Mouse (Mus musculus): Measurements from ENCODE around the gene Cyp8b1. TPM values are rescaled to one million over a fixed set of nuclear protein-coding genes. Genes with fewer than 3 reads are reported as not detected.

Cyp8b1 gene
- total and polyA plus RNA-seq, 3 experiments: not detected

DNA sequence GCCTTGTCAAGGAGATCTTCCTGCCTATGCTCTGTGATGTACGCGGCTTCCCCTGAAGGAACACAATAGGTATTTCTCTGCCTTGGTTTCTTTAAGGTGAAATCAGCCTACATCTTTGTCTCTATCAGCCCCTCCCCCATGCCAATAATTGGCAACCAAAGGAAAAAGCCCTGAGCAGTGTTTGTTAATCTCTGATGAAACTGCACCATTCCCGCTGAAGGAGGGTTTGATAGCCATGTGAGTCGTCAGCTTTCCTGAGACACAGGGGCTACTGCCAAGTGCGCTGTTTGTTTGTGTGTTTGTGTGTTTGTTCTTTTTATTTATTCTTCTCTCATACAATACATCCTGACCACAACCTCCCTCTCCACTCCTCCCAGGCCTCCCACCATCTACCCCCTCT is 7.8 kb upstream of the Cyp8b1 start:
- H3K4me1 ChIP-seq (ENCODE audit: control insufficient read depth in 1 of 2, insufficient read depth in 2 of 2, low read length in 2 of 2): 0 out of 4 replicates have a peak, but pooled peaks cover 0 to 4% of the 10 kb centered on the region in 2 experiments
- H3K79me2 ChIP-seq (ENCODE audit: control insufficient read depth, insufficient read depth, low read length, poor library complexity): no peaks in the 10 kb centered on the region
- H3K27me3 ChIP-seq (ENCODE audit: control insufficient read depth in 1 of 2, insufficient read depth in 2 of 2, low read length in 2 of 2): peaks cover 0 to 2% of the 10 kb centered on the region in 2 experiments; a peak in 1 of 4 replicates
- TF ChIP-seq MAX (IDR thresholded peaks at IDR 0.05; ENCODE audit: low read length): no peak
- no peak for TF ChIP-seq KAT2A (conservative IDR thresholded peaks at IDR 0.05; ENCODE audit: low read depth, low read length)
- TF ChIP-seq MXI1 (IDR thresholded peaks at IDR 0.05; ENCODE audit: low read depth, low read length): no peak
- no peak for TF ChIP-seq MAFK (IDR thresholded peaks at IDR 0.05; ENCODE audit: borderline replicate concordance, low read depth, low read length)
- TF ChIP-seq BHLHE40 (IDR thresholded peaks at IDR 0.05; ENCODE audit: borderline replicate concordance, low read depth, low read length): no peak
- TF ChIP-seq GATA1 (IDR thresholded peaks at IDR 0.05; ENCODE audit: low read depth, low read length): no peak
- no peak for TF ChIP-seq ZMIZ1 (IDR thresholded peaks at IDR 0.05; ENCODE audit: low read depth, low read length)
- no peak for TF ChIP-seq E2F4 (IDR thresholded peaks at IDR 0.05; ENCODE audit: borderline replicate concordance, low read depth, low read length)
- no peak for TF ChIP-seq ZKSCAN1 (IDR thresholded peaks at IDR 0.05; ENCODE audit: low read depth, low read length)
- no peak for TF ChIP-seq JUND (IDR thresholded peaks at IDR 0.05; ENCODE audit: low read depth, low read length)
- no peak for TF ChIP-seq POLR2AphosphoS2 (IDR thresholded peaks at IDR 0.05; ENCODE audit: low read length)
- TF ChIP-seq RAD21 (IDR thresholded peaks at IDR 0.05; ENCODE audit: low read depth, low read length): no peak
- no peak overlapping the region for H3K9ac ChIP-seq (ENCODE audit: control insufficient read depth, low read depth, low read length, poor library complexity, severe bottlenecking)
- no peak for DNase-seq (ENCODE audit: low read depth, low spot score)
- H3K9me3 ChIP-seq (replicated peaks; ENCODE audit: insufficient read depth, low read length): no peaks in the 10 kb centered on the region
- no peak overlapping the region for H3K4me3 ChIP-seq (ENCODE audit: control insufficient read depth in 1 of 2, insufficient read depth in 1 of 2, low read depth in 2 of 2, low read length in 2 of 2)
- no peak overlapping the region for H3K27ac ChIP-seq (ENCODE audit: control insufficient read depth, low read depth, low read length)
- H3K36me3 ChIP-seq (ENCODE audit: control insufficient read depth in 1 of 2, insufficient read depth in 2 of 2, low read length in 2 of 2): peaks cover 0 to 2% of the 10 kb centered on the region in 2 experiments; a peak in 1 of 4 replicates

DNA sequence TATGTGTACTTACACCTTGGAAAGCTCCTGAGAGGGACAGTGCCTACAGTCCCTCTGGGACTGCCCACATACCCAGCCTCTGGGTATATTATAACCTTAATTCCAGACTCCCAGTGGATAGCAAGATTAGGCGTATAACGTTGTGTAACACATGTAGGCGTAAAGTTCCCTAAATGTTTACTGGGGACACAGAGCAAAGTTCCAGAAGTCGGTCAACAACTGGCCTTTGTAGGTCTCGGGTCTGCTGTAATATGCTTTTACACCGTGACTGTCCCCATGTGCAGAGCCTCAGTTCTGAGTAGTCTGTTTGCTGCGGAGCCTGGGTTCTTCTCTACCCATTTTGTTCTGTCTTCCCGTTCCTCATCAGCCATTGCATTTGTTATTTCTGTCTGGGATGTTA is 7.3 kb upstream of the Cyp8b1 start:
- Histone ChIP-seq H3K4me1 (ENCODE audit: control insufficient read depth in 1 of 2, insufficient read depth in 2 of 2, low read length in 2 of 2) (0 out of 4 replicates have a peak, but pooled peaks cover 0 to 4% of the 10 kb centered on the region in 2 experiments), H3K36me3 (ENCODE audit: control insufficient read depth in 1 of 2, insufficient read depth in 2 of 2, low read length in 2 of 2) (peaks cover 0 to 2% of the 10 kb centered on the region in 2 experiments; a peak in 1 of 4 replicates), H3K27me3 (ENCODE audit: control insufficient read depth in 1 of 2, insufficient read depth in 2 of 2, low read length in 2 of 2) (peaks cover 0 to 2% of the 10 kb centered on the region in 2 experiments; a peak in 1 of 4 replicates), H3K4me3 (ENCODE audit: control insufficient read depth in 1 of 2, insufficient read depth in 1 of 2, low read depth in 2 of 2, low read length in 2 of 2) (no peak overlapping the region), H3K9ac (ENCODE audit: control insufficient read depth, low read depth, low read length, poor library complexity, severe bottlenecking) (no peak overlapping the region), H3K27ac (ENCODE audit: control insufficient read depth, low read depth, low read length) (no peak overlapping the region), H3K79me2 (ENCODE audit: control insufficient read depth, insufficient read depth, low read length, poor library complexity) (no peaks in the 10 kb centered on the region), H3K9me3 (replicated peaks; ENCODE audit: insufficient read depth, low read length) (no peaks in the 10 kb centered on the region)
- TF ChIP-seq UBTF (IDR thresholded peaks at IDR 0.05; ENCODE audit: borderline replicate concordance, insufficient read depth, low read depth, low read length): no peak
- no peak for TF ChIP-seq TBP (IDR thresholded peaks at IDR 0.05; ENCODE audit: low read depth, low read length)
- no peak for TF ChIP-seq KAT2A (conservative IDR thresholded peaks at IDR 0.05; ENCODE audit: low read depth, low read length)
- TF ChIP-seq MAX (IDR thresholded peaks at IDR 0.05; ENCODE audit: low read length): no peak
- no peak for TF ChIP-seq JUND (IDR thresholded peaks at IDR 0.05; ENCODE audit: low read depth, low read length)
- TF ChIP-seq MAFK (IDR thresholded peaks at IDR 0.05; ENCODE audit: borderline replicate concordance, low read depth, low read length): no peak
- no peak for TF ChIP-seq RAD21 (IDR thresholded peaks at IDR 0.05; ENCODE audit: low read depth, low read length)
- TF ChIP-seq ETS1 (IDR thresholded peaks at IDR 0.05; ENCODE audit: low read depth, low read length): no peak
- TF ChIP-seq HCFC1 (IDR thresholded peaks at IDR 0.05; ENCODE audit: low read depth, low read length): no peak
- TF ChIP-seq ZMIZ1 (IDR thresholded peaks at IDR 0.05; ENCODE audit: low read depth, low read length): no peak
- TF ChIP-seq MYC (IDR thresholded peaks at IDR 0.05; ENCODE audit: low read depth, low read length): no peak
- no peak for TF ChIP-seq USF1 (IDR thresholded peaks at IDR 0.05; ENCODE audit: low read depth, low read length)
- no peak for TF ChIP-seq MXI1 (IDR thresholded peaks at IDR 0.05; ENCODE audit: low read depth, low read length)
- DNase-seq (ENCODE audit: low read depth, low spot score): no peak
